ENCODE assay signal across 27 mouse cellular contexts in the genomic region with DNA sequence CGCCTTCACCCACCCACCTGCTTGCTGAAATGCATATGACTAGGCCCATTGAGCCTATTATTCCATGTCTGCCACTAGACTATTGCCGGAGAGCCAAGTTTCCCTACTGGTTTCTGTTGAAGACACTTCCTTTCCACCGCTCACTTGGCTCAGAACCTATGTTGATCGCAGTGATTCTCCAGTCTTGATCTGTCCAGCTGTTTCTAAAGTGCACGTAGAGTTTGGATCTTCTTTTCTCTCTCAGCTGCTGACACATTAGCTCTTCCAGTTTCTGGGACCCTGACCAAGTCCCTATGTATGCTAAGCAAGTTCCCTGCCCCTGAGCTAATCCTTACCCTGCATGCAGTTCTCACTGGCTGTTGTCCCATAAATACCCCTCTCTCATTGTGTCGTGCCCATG. TPM values are rescaled to one million over a fixed set of nuclear protein-coding genes. Genes with fewer than 3 reads are reported as not detected.
"Had no signal": no experiment of that assay in that cellular context is flagged by ENCODE, and none has a peak within 500 bp of the region (broad histone marks: within the 10 kb centered on the region; RNA-seq: fewer than 3 reads in every experiment).

No protein-coding gene starts in this region.

- H3K4me1 ChIP-seq: heart, embryonic 13.5 days; heart, embryonic 15.5 days; hindbrain, embryonic 13.5 days; hindbrain, embryonic 15.5 days; kidney, embryonic 15.5 days; limb, embryonic 13.5 days; limb, embryonic 15.5 days had no signal

- H3K4me3 ChIP-seq: heart, adult 2 months; heart, embryonic 13.5 days; heart, embryonic 15.5 days; hindbrain, embryonic 13.5 days; hindbrain, embryonic 15.5 days; kidney, embryonic 15.5 days; limb, embryonic 13.5 days; limb, embryonic 15.5 days had no signal

- H3K27me3 ChIP-seq: heart, embryonic 13.5 days; heart, embryonic 15.5 days; hindbrain, embryonic 13.5 days; hindbrain, embryonic 15.5 days; kidney, embryonic 15.5 days; limb, embryonic 13.5 days; limb, embryonic 15.5 days had no signal

- DNase-seq: forebrain, postnatal 0 days; gastrocnemius, postnatal 10 days; gastrocnemius, postnatal 36 days; heart, adult 11 months; heart, adult 2 months; heart, postnatal 14 days; heart, postnatal 36 days; kidney, adult 11 months; kidney, adult 2 months; kidney, adult 9 months; kidney, postnatal 14 days; kidney, postnatal 36 days; layer of hippocampus, adult 9-11 months; layer of hippocampus, postnatal 36 days; left cerebral cortex, postnatal 4 days had no signal

- H3K4me2 ChIP-seq: heart, embryonic 11.5 days; heart, embryonic 13.5 days; heart, embryonic 15.5 days; hindbrain, embryonic 13.5 days; hindbrain, embryonic 15.5 days; kidney, embryonic 15.5 days; limb, embryonic 13.5 days; limb, embryonic 15.5 days had no signal

- H3K9me3 ChIP-seq: heart, embryonic 13.5 days; heart, embryonic 15.5 days; hindbrain, embryonic 13.5 days; hindbrain, embryonic 15.5 days; kidney, embryonic 15.5 days; limb, embryonic 13.5 days; limb, embryonic 15.5 days had no signal

- H3K9ac ChIP-seq: forebrain, postnatal 0 days; heart, embryonic 13.5 days; heart, embryonic 15.5 days; hindbrain, embryonic 13.5 days; hindbrain, embryonic 15.5 days; kidney, embryonic 15.5 days; limb, embryonic 13.5 days; limb, embryonic 15.5 days had no signal

- H3K27ac ChIP-seq: heart, adult 2 months; heart, embryonic 13.5 days; heart, embryonic 15.5 days; hindbrain, embryonic 13.5 days; hindbrain, embryonic 15.5 days; hindbrain, postnatal 0 days; kidney, embryonic 15.5 days; kidney, postnatal 0 days; limb, embryonic 13.5 days; limb, embryonic 15.5 days had no signal

- ATAC-seq: forebrain, postnatal 0 days; hindbrain, postnatal 0 days; intestine, embryonic 16.5 days had no signal

- H3K36me3 ChIP-seq: heart, embryonic 15.5 days; limb, embryonic 15.5 days had no signal

RNA-seq across cellular contexts. Expression of gene Csf3r, which starts 53.5 kb away (rescaled TPM):
- polyA plus RNA-seq: hindbrain, embryonic 11.5 days had no signal
